Mouse (Mus musculus): ENCODE results near the gene Slc25a11. TPM values are rescaled to one million over a fixed set of nuclear protein-coding genes. Genes with fewer than 3 reads are reported as not detected.

Slc25a11 gene
- total RNA-seq, 2 experiments from 2014 or later, result 127 to 165 TPM

DNA sequence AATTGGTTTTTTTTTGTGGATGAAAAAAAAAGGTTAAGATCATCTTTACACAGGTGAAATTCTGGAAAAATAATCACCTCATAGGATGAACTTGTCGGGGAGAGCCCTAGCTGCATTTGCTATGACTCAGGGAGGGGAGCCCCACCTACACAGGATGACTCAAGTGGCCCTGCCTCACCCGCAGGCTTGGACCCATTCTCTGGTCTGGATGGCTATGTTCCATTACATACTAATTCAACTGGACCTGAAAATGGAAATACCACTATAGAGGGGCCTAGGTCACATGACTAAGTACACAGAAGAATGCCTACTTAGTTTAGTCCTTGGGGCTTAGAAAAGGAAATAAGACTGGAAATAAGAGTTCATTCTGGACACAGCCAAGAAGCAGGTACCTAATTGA, 4.1 kb upstream of the Slc25a11 start:
- peak; percentile 74 to 76 for DNase-seq

- no peak for DNase-seq
Observed at GRCm38 (mm10) chr11:70650322-70651175, 3.3 kb upstream of the Slc25a11 start.

DNA sequence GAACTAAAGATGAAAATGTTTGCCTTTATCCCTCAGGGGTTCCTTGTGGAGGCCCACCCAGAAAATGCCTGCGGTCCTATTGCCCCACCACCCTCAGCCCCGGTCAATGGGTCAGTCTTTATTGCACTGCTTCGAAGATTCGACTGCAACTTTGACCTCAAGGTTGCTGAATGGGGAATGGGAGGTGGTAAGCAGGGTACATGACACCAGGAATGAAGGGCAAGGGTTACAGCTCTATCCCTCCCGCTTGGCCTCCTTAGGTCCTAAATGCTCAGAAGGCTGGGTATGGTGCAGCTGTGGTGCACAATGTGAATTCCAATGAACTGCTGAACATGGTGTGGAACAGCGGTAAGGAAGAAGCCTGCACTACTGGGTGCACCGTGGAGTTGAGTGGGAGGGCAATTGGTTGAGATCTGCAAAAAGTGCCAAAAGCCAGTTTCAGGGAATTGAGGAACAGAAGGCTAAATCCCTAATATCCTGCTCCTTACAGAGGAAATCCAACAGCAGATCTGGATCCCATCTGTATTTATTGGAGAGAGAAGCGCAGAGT, 2.0 kb upstream of the Slc25a11 start:
- no peak for DNase-seq

DNA sequence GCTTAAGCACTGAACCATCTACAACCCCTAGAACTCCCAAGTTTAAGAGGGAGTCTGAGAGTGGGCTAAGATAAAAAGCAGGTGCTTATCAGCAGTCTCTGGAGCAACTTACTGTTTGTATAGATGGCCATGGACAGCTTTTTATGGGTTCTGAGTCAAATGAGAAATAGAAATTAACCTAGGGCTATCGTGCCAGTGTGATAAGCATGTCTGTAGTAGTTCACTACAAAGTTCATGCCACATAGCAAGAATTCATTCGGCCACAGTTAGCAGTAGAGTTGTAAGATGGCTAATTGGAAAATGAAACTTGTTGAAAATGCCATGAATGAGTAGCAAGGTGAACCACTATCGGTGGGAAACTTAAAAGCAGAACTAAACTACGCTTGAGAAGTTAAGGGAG, 1.2 kb upstream of the Slc25a11 start:
- no peak for DNase-seq

- peak; percentile 53 to 58 for DNase-seq
Observed at GRCm38 (mm10) chr11:70647716-70648420, 589 bp upstream of the Slc25a11 start.

DNA sequence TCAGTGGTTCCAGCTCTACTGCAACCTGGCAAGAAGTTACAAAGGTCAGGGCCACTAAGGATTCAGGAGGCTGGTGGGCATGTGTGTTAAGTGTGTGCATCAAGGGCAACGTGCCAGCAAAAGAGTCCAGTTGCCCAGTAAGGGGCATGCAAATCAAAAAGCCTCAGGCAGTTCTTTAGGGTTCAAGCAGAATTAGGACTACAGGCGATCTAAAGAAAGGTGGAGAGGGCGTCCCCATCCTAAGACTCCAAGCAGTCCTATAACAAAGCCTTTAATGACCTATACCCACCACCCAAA, 1.1 kb downstream of the Slc25a11 start:
- no peak for DNase-seq

DNA sequence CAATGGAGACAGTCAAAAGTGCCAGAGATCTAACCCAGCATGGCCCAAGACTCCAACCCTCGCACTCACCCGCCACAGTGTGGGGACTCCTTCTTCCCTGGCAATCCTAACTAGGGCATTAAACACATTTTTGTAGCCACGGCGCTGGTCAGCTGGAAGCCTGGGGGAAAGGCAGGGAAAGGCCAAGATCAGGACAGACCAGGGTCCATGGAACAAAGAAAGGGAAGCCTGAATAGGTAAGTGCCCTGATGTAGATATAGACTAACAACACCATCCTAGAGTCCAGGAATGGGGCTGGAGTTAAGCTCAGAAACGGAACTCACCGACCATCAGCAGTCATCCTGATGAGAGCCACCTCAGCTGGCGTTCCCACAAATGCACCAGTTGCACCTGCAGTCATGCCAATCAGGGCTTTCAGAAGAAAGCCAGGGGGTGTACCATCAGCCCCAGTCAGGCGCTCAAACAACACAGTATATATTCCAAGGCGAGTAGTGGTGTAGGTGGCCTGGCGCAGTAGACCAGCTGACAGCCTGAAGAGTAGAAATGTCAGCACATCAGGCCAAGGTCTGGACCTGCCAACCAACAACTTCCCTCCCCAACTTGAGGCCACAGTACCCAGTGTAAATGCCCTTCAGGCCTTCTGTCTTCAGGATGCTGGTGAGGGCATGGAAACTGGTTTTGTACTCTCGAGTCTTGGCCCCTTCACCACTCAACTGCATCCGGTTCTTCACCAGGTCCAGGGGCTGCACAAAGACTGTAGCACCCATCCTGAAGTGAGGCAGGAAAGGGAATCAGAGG, 1.6 kb downstream of the Slc25a11 start:
- no peak for DNase-seq

- DNase-seq, result no peak
Observed at GRCm38 (mm10) chr11:70644564-70645103, 2.6 kb downstream of the Slc25a11 start.

DNA sequence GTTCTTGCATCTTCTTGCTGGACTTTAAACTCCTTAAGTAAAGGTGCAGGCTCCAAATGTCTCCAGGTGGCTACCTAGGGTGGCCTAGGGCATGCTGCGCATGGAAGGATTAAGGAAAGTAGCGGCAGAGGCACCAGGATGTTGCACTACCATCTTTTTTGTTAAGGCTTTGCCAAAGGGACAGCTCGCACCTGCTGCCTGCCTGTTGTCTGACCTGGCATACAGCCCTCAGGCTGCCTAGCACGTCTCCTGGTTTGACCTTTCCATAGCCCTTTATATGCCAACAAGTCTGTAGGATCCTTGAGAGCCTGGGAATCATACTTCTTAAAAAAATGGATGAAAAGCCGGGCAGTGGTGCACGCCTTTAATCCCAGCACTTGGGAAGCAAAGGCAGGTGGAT, 4.2 kb downstream of the Slc25a11 start:
- no peak for DNase-seq

- no peak for DNase-seq
Observed at GRCm38 (mm10) chr11:70641241-70641640, 6.0 kb downstream of the Slc25a11 start.

- DNase-seq, result peak in 1 of 2 experiments; percentile 52
Observed at GRCm38 (mm10) chr11:70639976-70640375, 7.3 kb downstream of the Slc25a11 start.

GRCm38 (mm10) chr11:70638714-70639278, 8.5 kb downstream of the Slc25a11 start, which contains the start of gene Gp1ba:
Gene Gp1ba (plus strand): TSS chr11:70639122.
- DNase-seq, result no peak

DNA sequence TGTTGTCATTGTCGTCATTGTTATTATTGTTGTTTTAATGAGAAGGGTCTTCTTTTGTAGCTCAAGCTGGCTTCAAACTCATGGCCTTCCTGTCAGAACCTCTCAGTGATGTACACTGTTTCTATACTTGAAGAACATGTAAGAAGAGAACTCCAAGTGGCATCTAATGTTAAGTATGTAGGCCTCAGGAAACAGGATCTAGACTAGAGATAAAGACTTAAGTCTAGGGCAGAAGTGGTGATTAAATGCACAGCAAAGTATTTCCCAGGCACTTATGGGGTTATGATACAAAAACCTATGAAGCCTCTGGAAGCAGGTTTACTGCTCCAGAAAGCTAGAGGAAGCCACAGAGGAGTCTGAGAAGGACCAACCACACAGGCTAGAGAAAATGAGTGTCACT, 9.0 kb downstream of the Slc25a11 start:
- DNase-seq, result no peak

DNA sequence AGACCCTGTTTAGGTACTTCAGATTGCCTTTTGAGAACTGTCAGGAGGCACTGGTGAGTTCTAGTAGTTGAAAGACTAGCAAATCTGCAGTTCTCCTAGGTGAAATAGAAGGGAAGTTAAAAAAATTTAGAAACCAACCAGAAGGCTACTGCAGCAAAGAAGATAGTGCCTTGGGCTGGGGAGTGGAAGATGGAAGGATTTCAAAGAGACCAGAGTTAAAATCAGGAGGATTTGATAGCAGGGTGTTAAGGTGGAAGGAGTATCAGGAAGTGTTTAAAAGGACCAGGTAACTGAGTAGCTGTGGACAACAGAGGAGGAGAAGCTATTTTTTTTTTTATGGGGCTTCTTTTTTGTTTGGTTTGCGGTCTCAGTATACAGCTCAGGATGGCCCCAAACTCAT, 9.5 kb downstream of the Slc25a11 start:
- DNase-seq, result no peak

DNA sequence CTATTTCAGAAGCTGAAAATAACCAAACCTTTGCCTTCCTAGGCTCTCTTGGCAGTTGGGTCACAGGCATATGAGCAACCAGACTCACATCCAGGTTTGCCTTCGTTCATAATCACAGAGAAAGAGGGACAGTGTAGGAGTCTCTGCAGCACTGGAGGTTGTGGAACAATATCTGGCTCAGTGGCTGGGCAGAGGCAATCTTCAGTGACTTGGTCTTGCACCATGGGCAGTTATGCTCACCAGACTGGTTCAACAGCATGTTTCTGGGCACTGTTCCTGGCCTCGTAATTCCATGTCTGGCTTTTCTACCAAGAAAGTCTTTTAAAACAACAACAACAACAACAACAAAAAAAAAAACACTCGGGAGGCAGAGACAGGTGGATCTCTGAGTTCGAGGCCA, 11.7 kb downstream of the Slc25a11 start:
- DNase-seq, result no peak

- no peak for DNase-seq
Observed at GRCm38 (mm10) chr11:70630129-70630528, 17.1 kb downstream of the Slc25a11 start.

GRCm38 (mm10) chr11:70629557-70629956, 17.7 kb downstream of the Slc25a11 start:
- DNase-seq, result no peak

DNA sequence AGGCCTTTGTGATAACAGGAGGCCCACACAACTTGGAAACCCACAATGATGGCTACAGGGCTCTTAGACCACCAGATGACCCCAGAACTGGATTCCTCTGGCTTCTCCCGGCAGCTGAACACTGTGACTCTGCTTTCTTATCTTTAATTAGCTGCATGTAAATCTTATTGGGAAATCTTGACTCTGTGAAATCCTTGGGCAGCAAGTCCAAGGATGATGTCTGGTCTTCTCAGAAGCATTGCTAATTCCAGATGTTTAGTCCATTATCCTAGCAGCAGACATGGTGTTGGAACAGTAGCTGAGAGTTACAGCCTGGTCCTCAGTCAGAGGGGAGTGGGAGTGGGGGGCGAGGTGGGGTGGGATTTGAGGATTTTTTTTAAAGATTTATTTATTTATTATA, 18.8 kb downstream of the Slc25a11 start:
- DNase-seq, result no peak

DNA sequence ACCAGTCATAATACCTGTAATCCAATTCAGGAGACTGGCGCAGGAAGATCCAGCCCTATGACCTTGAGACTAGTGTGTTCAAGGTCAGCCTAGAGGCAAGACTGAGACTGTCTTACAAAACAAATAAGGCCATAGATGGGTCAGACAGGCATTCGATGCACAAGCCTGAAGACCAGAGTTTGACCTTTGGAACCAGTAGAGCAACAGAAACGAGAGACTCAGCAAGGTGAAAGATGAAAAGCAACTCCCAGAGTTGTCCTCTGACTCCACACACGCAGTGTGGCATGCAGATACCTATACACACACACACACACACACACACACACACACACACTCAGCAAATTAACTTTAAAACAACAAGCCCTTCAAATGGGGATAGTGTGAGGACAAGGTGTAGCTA, 20.4 kb downstream of the Slc25a11 start:
- no peak for DNase-seq

DNA sequence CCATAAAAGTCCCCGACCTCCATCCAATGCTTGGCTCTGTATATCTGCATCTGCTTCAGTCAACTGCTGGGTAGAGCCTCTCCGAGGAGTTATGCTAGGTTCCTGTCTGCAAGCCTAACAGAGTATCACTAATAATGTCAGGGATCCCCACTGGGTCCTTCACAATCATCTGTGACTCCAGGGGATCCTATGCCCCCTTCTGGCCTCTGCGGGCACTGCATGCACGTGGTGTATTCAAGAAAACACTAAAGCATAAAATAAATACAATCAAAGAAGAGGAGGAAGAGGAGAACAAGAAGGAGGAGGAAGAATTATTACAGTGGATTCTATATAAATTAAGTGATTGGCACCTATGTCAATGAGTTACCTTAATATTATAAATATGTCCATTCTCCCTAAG, 21.8 kb downstream of the Slc25a11 start:
- DNase-seq, result peak; percentile 54 to 65

DNA sequence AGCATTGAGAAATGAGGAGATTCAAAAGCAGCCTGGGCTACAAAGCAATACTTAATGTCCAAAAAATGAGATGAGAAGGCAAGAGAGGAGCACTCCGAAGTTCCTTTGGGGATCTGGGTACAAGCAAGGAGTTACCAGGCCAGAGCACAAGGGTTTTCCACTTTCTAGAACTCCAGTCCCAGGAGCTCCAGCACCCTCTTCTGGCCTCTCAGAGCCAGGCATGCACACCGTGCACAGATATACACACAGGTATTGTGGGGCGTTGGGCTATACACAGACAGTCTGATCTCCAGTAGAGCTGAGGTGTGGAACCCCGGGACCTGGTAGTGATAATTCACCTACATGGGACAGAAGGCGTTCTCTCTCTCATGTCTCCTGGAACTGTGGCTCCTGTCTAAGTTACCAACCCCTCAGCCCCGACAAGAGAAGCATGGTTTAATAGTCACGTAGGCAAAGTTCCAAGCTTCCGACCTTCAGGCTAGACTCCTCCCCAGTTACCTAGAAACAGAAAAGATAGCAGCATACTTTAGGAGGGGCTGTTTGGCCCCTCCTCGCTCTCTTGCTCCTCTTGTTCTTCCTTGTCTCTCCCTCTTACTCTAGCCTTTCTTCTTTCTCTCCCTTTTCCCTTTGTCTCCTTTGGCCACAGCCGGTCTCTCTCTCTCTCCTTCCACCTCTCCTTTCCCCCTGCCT, 24.1 kb downstream of the Slc25a11 start:
- peak; percentile 36 to 62 for DNase-seq

All from adrenal gland, postnatal 36 days (tissue).